Mouse (Mus musculus) ovary, adult 10 weeks (tissue): ENCODE measurements around the gene Gm20824. TPM values are rescaled to one million over a fixed set of nuclear protein-coding genes. Genes with fewer than 3 reads are reported as not detected.

Experiments used
- polyA plus RNA-seq: library from polyadenylated mRNA; stranded (reverse); fragments of 350-450 nt; fragmentation: Illumina TruSeq; extraction: RNeasy Lipid Tissue Mini Kit (QIAGEN cat#74804); gene quantifications from one replicate; pipeline ENCODE4 v1.2.3, GENCODE M21; 2014

The Gm20824 gene
- polyA plus RNA-seq = not detected

DNA sequence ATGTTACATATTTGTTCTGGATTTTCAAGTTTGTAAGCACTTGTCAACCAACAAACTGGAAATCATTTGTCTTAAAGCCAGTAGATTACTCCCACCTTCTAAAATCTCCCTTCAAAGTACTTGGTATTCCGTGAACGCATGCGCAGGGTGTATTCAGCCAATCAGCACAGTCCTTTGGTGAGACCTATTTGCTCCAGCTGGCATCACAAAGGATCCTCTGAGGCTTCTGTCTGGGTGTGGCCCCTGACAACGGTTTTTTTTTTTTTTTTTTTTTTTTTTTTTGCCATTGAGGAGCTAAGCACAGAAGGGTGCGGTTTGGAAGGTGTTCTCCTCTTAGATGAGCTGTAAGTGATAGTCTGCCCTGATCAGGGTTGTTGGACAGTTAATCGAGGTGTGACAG lies at the start of gene Gm20824:
Gene Gm20824, plus strand, starts transcription at position 301 of the 400 bp plus-strand sequence.

Other genes with a start within 250 kb of the Gm20824 start
- not detected for gene Gm20825, start 186.4 kb upstream of the Gm20824 start, polyA plus RNA-seq